Mouse (Mus musculus) c-Kit-negative CD71-positive TER-119-positive erythroid progenitor cells, embryonic 14.5 days (primary cell): ENCODE results near the gene Tgfb3.

ENCODE experiments used
- DNase-seq: peaks from one replicate; pipeline ENCODE4 v3.0.0-alpha.2; 2013; ENCODE audit warnings: low read depth, low spot score

The Tgfb3 gene

GRCm38 (mm10) chr12:86078553-86079201 lies at the start of gene Tgfb3:
Gene Tgfb3 (minus strand): TSS chr12:86079041.
- DNase-seq, result no peak

- no peak for DNase-seq
Measured at GRCm38 (mm10) chr12:86128122-86128521, 49.3 kb upstream of the Tgfb3 start.

- DNase-seq, result no peak
Measured at GRCm38 (mm10) chr12:86124016-86124415, 45.2 kb upstream of the Tgfb3 start.

- no peak for DNase-seq
Measured at GRCm38 (mm10) chr12:86116295-86116835, 37.5 kb upstream of the Tgfb3 start.

- no peak for DNase-seq
Measured at GRCm38 (mm10) chr12:86110637-86111036, 31.8 kb upstream of the Tgfb3 start.

- no peak for DNase-seq
Measured at GRCm38 (mm10) chr12:86109531-86109930, 30.7 kb upstream of the Tgfb3 start.

- DNase-seq, result no peak
Measured at GRCm38 (mm10) chr12:86107645-86108044, 28.8 kb upstream of the Tgfb3 start.

- DNase-seq, result no peak
Measured at GRCm38 (mm10) chr12:86106086-86106485, 27.2 kb upstream of the Tgfb3 start.

GRCm38 (mm10) chr12:86105546-86105945 lies 26.7 kb upstream of the Tgfb3 start:
- DNase-seq, result no peak

- no peak for DNase-seq
Measured at GRCm38 (mm10) chr12:86104297-86104696, 25.5 kb upstream of the Tgfb3 start.

- no peak for DNase-seq
Measured at GRCm38 (mm10) chr12:86103852-86104251, 25.0 kb upstream of the Tgfb3 start.

GRCm38 (mm10) chr12:86103391-86103790 lies 24.6 kb upstream of the Tgfb3 start:
- no peak for DNase-seq

- DNase-seq, result no peak
Measured at GRCm38 (mm10) chr12:86102686-86103085, 23.8 kb upstream of the Tgfb3 start.

- DNase-seq, result no peak
Measured at GRCm38 (mm10) chr12:86100711-86101110, 21.9 kb upstream of the Tgfb3 start.

- DNase-seq, result no peak
Measured at GRCm38 (mm10) chr12:86097781-86098180, 18.9 kb upstream of the Tgfb3 start.

- DNase-seq, result no peak
Measured at GRCm38 (mm10) chr12:86095806-86096205, 17.0 kb upstream of the Tgfb3 start.

- DNase-seq, result no peak
Measured at GRCm38 (mm10) chr12:86094075-86094474, 15.2 kb upstream of the Tgfb3 start.

- no peak for DNase-seq
Measured at GRCm38 (mm10) chr12:86091601-86092132, 12.8 kb upstream of the Tgfb3 start.

GRCm38 (mm10) chr12:86090764-86091163 lies 11.9 kb upstream of the Tgfb3 start:
- DNase-seq, result no peak

GRCm38 (mm10) chr12:86088042-86088441 lies 9.2 kb upstream of the Tgfb3 start:
- no peak for DNase-seq

GRCm38 (mm10) chr12:86086550-86086949 lies 7.7 kb upstream of the Tgfb3 start:
- no peak for DNase-seq

GRCm38 (mm10) chr12:86085873-86086272 lies 7.0 kb upstream of the Tgfb3 start:
- no peak for DNase-seq

GRCm38 (mm10) chr12:86082481-86083012 lies 3.7 kb upstream of the Tgfb3 start, which contains the start of gene Ift43:
Gene Ift43 (plus strand): TSS chr12:86082541.
- no peak for DNase-seq
